Mouse (Mus musculus): ENCODE measurements at regions not wholly inside any gene's neighbourhood (a gene's known extent, or its start where the extent isn't known, plus 50 kb on each side); places are given as distances from the start of the nearest gene placed in this dataset.
"Not testable (repeated sequence)": the region's sequence is repeated elsewhere in the genome, so short reads cannot be mapped to it uniquely, and the experiment has no call there.

DNA sequence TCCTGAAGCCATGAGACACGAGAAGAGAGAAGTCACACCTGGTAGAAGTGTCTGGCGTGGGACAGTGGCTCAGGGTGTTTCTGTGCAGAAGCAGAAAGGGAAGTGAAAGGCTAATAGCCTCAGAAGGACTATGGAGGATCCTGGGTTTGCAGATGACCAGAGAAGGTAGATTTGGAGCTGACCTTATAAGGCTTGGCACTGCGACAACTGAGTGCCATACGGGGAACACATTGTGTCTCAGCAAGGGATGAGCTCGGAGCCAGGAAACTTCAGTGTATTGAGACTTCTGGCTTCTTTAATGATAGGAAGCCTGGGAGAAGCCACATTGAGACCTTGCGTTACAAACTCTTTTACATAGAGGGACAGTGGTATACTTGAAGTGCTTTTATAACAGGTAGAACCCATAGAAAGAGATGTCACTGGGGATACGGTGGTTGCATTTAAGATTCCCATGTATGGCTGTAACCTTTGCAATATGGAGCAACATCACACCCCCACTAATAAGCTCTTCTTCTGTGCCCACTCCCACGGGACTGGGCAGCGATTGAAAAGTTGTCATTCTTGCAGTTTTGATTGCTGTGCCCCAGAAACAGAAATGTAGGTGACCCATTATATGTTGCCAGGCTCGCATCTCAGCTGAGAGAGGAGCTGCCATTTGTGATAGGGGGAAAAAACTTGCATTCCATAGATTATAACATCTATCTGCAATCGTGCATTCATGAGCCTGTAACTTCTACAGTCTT is 61.8 kb upstream of the Dync1i1 start:
- DNase-seq (ENCODE audit: low read depth), result no peak

DNA sequence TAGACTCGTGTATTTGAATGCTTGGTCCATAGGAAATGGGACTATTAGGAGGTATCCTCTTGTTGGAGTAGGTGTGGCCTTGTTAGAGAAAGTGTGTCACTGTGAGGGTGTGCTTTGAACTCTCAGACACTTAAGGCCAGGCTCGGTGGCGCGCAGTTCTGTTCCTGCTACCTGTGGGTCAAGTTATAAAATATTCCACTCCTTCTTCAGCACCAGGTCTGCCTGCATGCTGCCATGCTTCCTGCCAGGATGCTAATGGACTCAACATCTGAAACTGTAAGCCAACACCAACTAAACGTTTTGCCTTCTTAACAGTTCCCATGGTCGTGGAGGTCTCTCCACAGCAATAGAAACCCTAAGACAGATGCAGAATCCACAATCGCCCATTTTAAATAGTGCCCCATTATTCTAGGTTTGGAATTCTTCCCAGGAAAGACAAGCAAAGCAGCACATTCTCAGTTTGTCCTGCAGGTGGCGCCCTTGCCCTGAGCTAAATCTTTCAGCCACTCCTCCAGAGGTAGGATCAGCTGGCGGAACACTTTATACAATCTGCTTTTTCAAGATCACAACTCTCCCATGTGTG is 80.2 kb upstream of the Dync1i1 start:
- peak; percentile 65 for DNase-seq (ENCODE audit: low read depth)

DNA sequence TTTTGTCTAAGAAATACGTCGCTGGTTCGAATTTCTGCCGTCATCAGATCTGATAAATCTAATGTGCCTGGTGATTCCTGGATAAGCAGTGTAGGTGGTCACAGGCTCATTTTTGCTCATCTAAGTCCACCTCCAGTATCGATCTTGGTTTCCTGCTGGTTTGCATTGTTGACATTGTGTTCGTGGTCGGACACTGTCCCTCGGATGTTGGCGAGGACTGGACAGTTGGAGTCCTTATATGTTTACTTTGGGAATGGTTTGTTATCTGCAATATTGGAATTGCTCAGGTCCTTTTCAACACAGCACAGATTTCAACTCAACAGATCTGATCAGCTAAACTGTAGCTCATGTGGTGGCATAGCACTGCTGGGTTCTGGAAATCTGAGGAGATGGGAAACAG is 91.2 kb upstream of the Dync1i1 start:
- no peak for DNase-seq (ENCODE audit: low read depth)

DNA sequence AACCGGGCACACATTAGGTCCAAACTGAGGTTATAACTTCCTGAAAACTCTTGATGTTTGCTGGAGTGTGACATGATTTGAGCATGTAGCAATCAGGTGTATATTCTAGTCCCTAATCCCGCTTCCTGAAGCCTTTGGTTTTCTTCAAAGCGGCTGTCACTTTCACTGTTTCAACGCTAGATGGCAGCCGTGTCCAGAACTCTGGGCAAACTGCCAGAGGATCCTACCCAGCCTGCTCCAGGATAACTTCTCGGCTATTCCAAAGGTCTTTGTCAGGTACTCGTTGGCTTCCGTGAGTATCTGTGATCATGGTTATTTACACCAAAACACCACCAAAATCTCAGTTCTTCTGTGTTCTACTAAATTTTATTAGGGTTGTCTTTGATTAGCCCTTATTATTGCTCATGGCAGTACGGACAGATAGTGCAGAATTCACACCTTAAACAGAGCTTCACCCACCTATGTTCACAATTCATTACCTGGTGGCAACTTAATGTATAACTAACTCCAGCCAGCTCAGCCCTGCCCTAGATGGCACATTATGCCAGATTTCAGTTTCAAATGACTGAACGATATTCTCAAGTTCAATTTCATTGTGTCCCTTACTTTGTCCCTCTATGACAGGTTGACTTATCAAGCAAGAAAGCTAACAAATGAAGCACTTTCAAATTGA is 92.3 kb upstream of the Dync1i1 start:
- DNase-seq (ENCODE audit: low read depth), result peak; percentile 40

DNA sequence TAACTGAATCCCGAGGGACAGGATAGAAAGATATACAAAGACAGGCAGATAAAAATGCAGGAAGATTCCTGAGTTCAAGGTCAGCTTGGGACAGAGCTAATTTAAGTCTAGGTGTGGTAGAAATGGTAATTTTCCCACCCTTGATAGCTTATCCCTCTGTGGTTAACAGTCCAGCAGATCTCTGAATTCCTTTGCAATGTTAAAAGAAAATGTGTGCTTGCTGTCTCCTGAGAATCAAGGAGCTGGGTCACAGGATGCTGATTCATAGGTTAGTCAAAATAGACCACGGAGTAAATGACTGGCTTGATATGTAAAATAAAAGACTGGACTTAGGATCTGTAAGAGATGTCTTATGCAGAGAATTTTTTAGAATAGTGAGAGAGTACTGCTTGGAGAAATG is 101.4 kb upstream of the Dync1i1 start:
- DNase-seq (ENCODE audit: low read depth), result no peak

DNA sequence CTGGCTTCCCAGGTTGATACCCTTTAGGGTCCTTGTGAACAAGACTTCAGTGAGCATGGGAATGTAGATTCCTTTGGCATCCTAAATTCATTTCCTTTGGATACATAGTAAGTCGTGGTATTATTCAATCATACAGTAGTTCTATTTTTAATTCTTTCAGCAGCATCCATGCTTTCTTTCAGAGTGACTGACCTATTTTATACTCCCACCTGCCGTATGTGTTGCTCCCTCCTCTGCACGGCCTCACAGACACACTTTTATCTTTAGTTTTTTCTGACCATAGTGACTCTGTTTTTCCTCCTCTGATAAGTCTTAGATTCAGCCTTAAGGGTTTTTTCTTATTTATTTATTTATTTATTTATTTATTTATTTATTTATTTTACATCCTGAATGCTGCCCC is 103.9 kb upstream of the Dync1i1 start:
- no peak for DNase-seq (ENCODE audit: low read depth)

DNA sequence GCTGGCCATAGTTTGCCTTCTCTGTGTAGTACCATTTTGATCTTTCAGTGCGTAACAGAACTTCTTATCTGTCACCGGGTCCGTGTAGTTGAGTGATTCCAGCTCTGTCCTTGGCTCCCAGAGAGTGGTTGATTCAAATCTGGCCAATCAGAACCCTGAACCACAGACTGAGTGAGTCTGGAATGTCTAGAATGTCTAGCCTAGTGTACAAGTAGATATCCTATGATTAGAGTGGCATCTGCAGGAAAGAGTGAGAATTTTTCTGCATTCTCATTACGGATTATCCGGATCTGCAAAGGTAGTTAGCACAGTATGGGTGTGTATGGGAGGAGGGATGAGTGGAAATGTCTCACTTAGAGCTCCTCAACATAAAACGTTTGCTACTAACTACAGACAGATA is 97.9 kb upstream of the Pdk4 start:
- no peak for DNase-seq (ENCODE audit: low read depth)

DNA sequence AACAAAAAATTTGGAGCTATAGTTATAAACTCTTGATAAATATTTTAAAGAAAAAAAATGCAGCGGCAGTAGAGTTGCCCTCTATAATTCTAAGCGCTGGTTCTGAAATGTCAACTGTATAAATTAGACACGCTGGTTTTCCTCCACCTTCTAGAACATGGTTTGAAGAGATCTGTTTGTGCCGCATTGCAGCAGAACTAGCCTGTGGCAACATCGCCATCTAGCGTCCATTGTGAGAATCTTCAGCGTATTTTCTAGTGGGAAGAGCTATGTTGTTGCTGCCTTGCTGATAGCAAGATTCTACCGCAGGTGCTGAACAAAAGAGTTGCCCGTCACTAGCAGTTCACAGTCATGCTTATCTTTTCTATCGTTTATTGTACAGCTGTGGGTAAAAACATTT is 93.5 kb upstream of the Pdk4 start:
- peak; percentile 82 for DNase-seq (ENCODE audit: low read depth)

DNA sequence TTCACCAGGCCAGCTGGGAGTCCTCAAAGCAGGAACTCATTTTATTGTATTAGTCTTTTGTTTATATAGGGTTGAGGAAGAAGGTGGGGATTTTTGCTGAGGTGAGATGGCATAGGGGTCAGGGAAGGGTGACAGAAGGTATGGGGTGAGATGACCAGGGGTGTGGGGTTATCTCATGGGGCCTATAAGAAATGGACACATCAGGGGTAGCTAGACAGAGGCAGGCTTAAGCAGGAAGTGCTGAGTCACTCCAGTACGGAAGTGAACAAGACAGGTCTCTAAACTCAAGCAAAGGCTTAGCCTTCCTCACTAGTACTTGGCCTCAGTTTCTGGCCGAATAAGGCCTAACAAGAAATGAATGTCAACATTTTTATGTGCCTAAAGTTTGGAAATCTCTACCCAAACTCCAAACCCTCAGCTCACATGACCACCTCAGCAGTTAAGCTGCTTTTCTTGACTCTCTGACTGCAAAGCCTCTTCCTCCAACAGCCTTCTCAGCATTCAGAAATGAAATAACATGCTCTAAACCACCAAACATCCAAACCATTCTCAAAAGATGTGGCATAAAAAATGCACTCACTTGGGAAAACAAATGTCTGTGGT is 86.9 kb upstream of the Pdk4 start:
- peak; percentile 72 for DNase-seq (ENCODE audit: low read depth)

DNA sequence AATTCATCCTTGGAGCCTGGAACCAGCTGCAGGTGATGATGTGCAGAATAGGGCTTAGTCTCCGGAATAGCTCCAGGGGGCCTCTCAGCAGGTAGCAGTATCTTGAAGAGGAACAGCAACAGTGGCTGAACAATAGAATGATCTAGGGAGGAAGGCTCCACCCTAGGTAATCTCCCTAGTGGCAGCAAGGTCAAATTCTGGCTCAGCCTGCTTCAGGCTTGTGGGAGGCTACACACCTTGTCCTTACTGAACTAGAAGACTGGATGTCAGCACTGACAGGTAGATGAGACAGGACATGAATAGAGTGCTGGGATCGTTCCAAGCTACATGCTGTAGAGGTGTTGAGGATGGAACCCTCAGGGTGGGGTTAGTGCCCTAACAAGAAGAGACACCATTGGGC is 80.8 kb upstream of the Pdk4 start:
- not testable (repeated sequence) for DNase-seq (ENCODE audit: low read depth)

DNA sequence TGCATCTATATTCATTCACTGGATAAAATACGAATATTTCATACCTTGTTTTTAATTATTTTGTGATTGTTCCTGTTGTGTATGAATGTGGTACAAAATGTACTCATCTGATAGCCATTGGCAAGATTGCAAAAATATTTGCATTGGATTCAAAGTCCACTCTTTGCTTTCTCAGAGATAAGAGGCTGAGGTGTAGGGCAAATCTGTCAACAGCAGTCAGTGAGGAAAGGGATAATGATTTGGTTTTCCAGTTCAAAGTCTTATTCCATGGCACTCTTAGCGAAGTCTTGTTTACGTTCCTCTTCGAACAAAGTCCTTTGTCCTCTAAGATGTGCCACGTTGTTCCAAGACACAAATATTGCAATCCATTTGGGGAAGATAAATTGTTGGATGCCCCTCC is 70.5 kb upstream of the Pdk4 start:
- no peak for DNase-seq (ENCODE audit: low read depth)

DNA sequence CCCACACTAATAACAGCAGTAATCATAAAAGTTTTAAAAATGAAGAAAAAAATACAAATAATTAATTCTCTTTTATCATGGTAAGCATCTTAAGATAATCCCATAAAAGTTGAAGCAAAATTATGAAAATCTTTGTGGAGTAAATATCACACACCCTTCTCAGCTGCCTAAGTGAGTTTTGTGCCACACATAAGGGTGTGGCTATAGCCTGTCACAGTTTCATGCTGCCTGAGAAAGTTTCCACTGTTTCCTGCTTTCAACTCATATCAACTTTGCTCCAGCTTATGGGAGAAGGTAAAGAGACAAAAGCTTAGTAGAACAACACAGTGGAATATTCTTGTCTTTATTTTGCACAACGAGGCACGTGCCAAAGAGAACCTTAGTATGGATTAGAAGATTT is 68.9 kb upstream of the Pdk4 start:
- no peak for DNase-seq (ENCODE audit: low read depth)

DNA sequence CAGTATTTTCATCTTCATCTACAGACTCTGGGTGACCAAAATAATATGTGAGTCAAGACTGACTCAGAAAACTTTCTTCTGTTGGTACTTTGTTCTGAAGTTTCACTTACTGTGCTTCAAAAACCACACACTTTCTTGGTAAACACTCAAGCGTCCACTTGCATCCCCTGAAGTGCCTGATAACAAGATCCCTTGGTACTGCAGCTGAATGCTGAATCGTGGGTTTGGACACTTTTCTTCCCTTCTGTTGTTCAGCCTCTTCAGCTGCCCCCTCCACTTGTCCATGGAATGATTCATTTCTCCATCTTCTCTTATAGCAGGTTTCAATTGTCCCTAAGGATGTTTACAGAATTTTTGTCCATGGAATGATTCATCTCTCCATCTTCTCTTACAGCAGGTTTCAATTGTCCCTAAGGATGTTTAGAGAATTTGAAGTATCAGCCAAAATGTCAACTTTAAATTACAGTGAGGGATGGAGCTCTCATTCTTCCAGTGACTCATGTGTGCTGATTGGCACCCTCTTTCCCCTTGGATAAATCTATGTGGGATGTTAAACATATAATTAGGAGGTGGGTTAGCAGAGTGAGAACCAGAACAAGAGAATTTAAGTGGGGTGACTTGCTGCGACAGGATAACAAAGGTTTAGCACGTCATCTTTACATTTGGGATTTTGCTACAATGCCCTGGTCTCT is 57.7 kb upstream of the Pdk4 start:
- DNase-seq (ENCODE audit: low read depth), result no peak

DNA sequence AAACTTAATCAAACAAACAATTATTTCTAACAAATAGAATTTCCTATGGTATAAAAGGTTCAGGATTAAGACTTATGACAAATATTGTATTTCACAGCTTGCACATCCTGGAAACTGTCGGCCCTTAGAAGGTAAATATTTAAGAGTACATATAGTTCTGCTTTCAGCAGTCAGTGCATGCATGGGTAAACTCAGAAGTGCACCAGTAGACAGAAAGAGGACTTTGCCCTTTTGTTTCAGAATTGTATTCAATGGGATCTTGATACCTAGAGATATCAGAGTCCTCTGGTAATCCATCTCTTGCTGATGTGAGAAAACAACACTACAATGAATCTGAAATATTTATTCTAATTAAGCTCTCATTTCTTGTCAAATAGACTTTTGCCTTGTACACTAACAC is 54.0 kb upstream of the Pdk4 start:
- DNase-seq (ENCODE audit: low read depth), result no peak
